In genomic region chr2:163209139-163209538, GRCm38 (mm10) we compare ENCODE assay signal across 32 mouse cellular contexts. TPM values are rescaled to one million over a fixed set of nuclear protein-coding genes. Genes with fewer than 3 reads are reported as not detected.
DNase-seq lines count a peak whose midpoint lies in the region; TF ChIP-seq lines count a peak whose summit lies in the region.
"Had no signal": no experiment of that assay in that cellular context is flagged by ENCODE, and none has a peak within 500 bp of the region (broad histone marks: within the 10 kb centered on the region; RNA-seq: fewer than 3 reads in every experiment).

No protein-coding gene starts in this region.

- no peak overlapping the region for H3K4me3 ChIP-seq in left cerebral cortex, adult 2 months
- H3K4me3 ChIP-seq: embryonic facial prominence, embryonic 12.5 days; forebrain, embryonic 15.5 days; gastrocnemius, adult 2 months; heart, embryonic 13.5 days; hindbrain, embryonic 10.5 days; hindbrain, embryonic 15.5 days; layer of hippocampus, adult 2 months; limb, embryonic 13.5 days; lung, embryonic 15.5 days; midbrain, embryonic 10.5 days; midbrain, embryonic 15.5 days; neural tube, embryonic 15.5 days had no signal

- H3K27ac ChIP-seq in left cerebral cortex, adult 2 months: no peak overlapping the region
- H3K27ac ChIP-seq: embryonic facial prominence, embryonic 12.5 days; forebrain, embryonic 15.5 days; gastrocnemius, adult 2 months; heart, embryonic 13.5 days; hindbrain, embryonic 10.5 days; hindbrain, embryonic 15.5 days; layer of hippocampus, adult 2 months; limb, embryonic 13.5 days; lung, embryonic 15.5 days; midbrain, embryonic 10.5 days; midbrain, embryonic 15.5 days; neural tube, embryonic 15.5 days; stomach, postnatal 0 days had no signal

- intact Hi-C loops in left cerebral cortex, adult 2 months (cut with DNase I): loop anchor here (5.0 kb wide), 1 partner anchor 98 kb away; no protein-coding TSS in a partner anchor
- intact Hi-C loops in left cerebral cortex, postnatal 36 days (cut with DNase I): loop anchor here (5.0 kb wide), 2 partner anchors 33 to 123 kb away; no protein-coding TSS in a partner anchor

- DNase-seq in frontal cortex, adult 2 months (ENCODE audit: extremely low spot score in 1 of 2, low spot score in 1 of 2): peak; percentile 32 to 65
- DNase-seq in frontal cortex, postnatal 14 days (ENCODE audit: low spot score in 2 of 2): no peak
- peak; percentile 60 to 66 for DNase-seq in left cerebral cortex, adult 2 months (ENCODE audit: extremely low spot score in 1 of 2, low spot score in 2 of 2)
- DNase-seq in left cerebral cortex, adult 11 months (ENCODE audit: low spot score): no peak
- peak; percentile 55 to 56 for DNase-seq in left cerebral cortex, postnatal 36 days (ENCODE audit: low spot score in 2 of 2)
- DNase-seq in right cerebral cortex, postnatal 36 days (ENCODE audit: low spot score in 2 of 2): peak; percentile 57 to 65
- DNase-seq in urinary bladder, adult 2 months (ENCODE audit: low spot score): no peak
- DNase-seq in thymus, postnatal 10 days (ENCODE audit: low spot score in 2 of 2): no peak
- DNase-seq: adrenal gland, adult 8-10 months; cerebellum, adult 9-10 months; cerebellum, postnatal 36 days; gastrocnemius, adult 2 months; heart, postnatal 14 days; kidney, adult 11 months; kidney, postnatal 14 days; layer of hippocampus, postnatal 36 days; spleen, adult 18-20 months; thymus, adult 2 months; thymus, postnatal 4 days had no signal

- TF ChIP-seq CTCF in left cerebral cortex, adult 2 months (IDR thresholded peaks at IDR 0.05): no peak

RNA-seq across cellular contexts. Expression of gene Tox2, which starts 6.2 kb away (rescaled TPM):
- 29.3 and 31.9 TPM in 2 replicates for polyA plus RNA-seq in frontal cortex, adult 2 months (2012; rRNA removed)
- total RNA-seq in left cerebral cortex, adult 2 months (2021): 10 to 100 TPM; 27.8 to 28.4 TPM
- total RNA-seq in left cerebral cortex, postnatal 36 days (2021): 10 to 100 TPM; 28.2 to 31.0 TPM
- 4.5 and 6.1 TPM in 2 replicates for polyA plus RNA-seq in urinary bladder, adult 2 months (2012; rRNA removed)
- total RNA-seq: G1E had no signal
- polyA plus RNA-seq: G1E had no signal

Comparison
In these comparisons a context has a peak if more than half of its experiments do, and no peak if none do; other contexts are left out.
1. DNase-seq: peak in frontal cortex, adult 2 months (2 of 2), left cerebral cortex, adult 2 months (2 of 2), left cerebral cortex, postnatal 36 days (2 of 2) and right cerebral cortex, postnatal 36 days (2 of 2); none in frontal cortex, postnatal 14 days (0 of 2), left cerebral cortex, adult 11 months (single experiment), urinary bladder, adult 2 months (single experiment) and thymus, postnatal 10 days (0 of 2).